ENCODE assay signal across 9 mouse cellular contexts in the genomic region with DNA sequence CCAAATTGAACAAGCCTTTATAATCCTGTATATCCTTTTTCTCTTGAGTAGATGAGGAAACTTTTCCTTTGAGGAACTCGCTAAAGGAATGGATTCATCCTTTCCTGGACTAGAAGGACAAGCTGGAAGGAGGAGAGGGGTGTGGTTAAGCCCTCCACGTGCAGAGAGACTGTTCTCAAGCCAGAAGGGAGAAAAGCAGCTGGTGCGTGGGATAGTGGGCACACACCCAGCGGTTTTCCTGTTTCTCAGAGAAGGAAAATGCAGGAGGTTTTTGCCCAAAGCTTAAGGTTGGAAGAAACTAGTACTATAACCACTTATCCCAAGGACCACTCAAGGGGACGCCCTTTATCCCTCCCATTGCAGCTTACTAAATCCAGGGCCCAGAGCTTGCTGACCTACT. TPM values are rescaled to one million over a fixed set of nuclear protein-coding genes. Genes with fewer than 3 reads are reported as not detected.
DNase-seq lines count a peak whose midpoint lies in the region; ATAC-seq and TF ChIP-seq lines count a peak whose summit lies in the region.
"Had no signal": no experiment of that assay in that cellular context is flagged by ENCODE, and none has a peak within 500 bp of the region (broad histone marks: within the 10 kb centered on the region; RNA-seq: fewer than 3 reads in every experiment).

No protein-coding gene starts in this region.

- H3K9me3 ChIP-seq in kidney, embryonic 16.5 days (ENCODE audit: low read length): no peaks in the 10 kb centered on the region
- H3K9me3 ChIP-seq in forebrain, embryonic 12.5 days: no peaks in the 10 kb centered on the region
- no peaks in the 10 kb centered on the region for H3K9me3 ChIP-seq in hindbrain, embryonic 13.5 days
- H3K9me3 ChIP-seq in midbrain, embryonic 12.5 days: no peaks in the 10 kb centered on the region
- H3K9me3 ChIP-seq in lung, postnatal 0 days (ENCODE audit: low read length): no peaks in the 10 kb centered on the region
- H3K9me3 ChIP-seq: G1E had no signal

- WGBS in kidney, embryonic 16.5 days: 39% methylated on average over 5 of the region's 5 CpGs
- 35% methylated on average over 5 of the region's 5 CpGs for WGBS in forebrain, embryonic 12.5 days
- 29% methylated on average over 5 of the region's 5 CpGs for WGBS in hindbrain, embryonic 13.5 days
- 20% methylated on average over 5 of the region's 5 CpGs for WGBS in midbrain, embryonic 12.5 days
- 26% methylated on average over 5 of the region's 5 CpGs for WGBS in lung, postnatal 0 days

- H3K27ac ChIP-seq in kidney, embryonic 16.5 days (ENCODE audit: low read length): no peak overlapping the region
- no peak overlapping the region for H3K27ac ChIP-seq in forebrain, embryonic 12.5 days
- no peak overlapping the region for H3K27ac ChIP-seq in hindbrain, embryonic 13.5 days
- H3K27ac ChIP-seq in midbrain, embryonic 12.5 days (replicated peaks): no peak overlapping the region
- H3K27ac ChIP-seq in lung, postnatal 0 days (ENCODE audit: low read length): no peak overlapping the region

- DNase-seq in kidney, adult 18-20 months: no peak
- no peak for DNase-seq in adrenal gland, adult 2 months
- no peak for DNase-seq in kidney, postnatal 14 days
- no peak for DNase-seq in lung, postnatal 0 days (ENCODE audit: low spot score)

- ATAC-seq in kidney, embryonic 16.5 days (ENCODE audit: low FRiP score, low TSS enrichment): no peak
- ATAC-seq in forebrain, embryonic 12.5 days (ENCODE audit: low FRiP score): no peak; the same call in 1 of the 2 replicates
- ATAC-seq in hindbrain, embryonic 13.5 days (ENCODE audit: low FRiP score): no peak
- ATAC-seq in midbrain, embryonic 12.5 days (ENCODE audit: low FRiP score, low read depth): no peak
- no peak for ATAC-seq in lung, postnatal 0 days

- no peak overlapping the region for H3K9ac ChIP-seq in kidney, embryonic 16.5 days (replicated peaks; ENCODE audit: low read length)
- no peak overlapping the region for H3K9ac ChIP-seq in forebrain, embryonic 12.5 days
- H3K9ac ChIP-seq in hindbrain, embryonic 13.5 days: no peak overlapping the region; the same call in 1 of the 2 replicates
- no peak overlapping the region for H3K9ac ChIP-seq in midbrain, embryonic 12.5 days (replicated peaks)
- H3K9ac ChIP-seq in lung, postnatal 0 days (replicated peaks; ENCODE audit: low read depth): no peak overlapping the region

- no peak for TF ChIP-seq EP300 in lung, postnatal 0 days (IDR thresholded peaks at IDR 0.05)

- H3K4me2 ChIP-seq in kidney, embryonic 16.5 days (replicated peaks; ENCODE audit: low read depth, low read length): peak overlapping the region; percentile 54; the same call in 1 of the 2 replicates
- peak overlapping the region; percentile 60 for H3K4me2 ChIP-seq in forebrain, embryonic 12.5 days
- peak overlapping the region; percentile 64 for H3K4me2 ChIP-seq in hindbrain, embryonic 13.5 days
- H3K4me2 ChIP-seq in midbrain, embryonic 12.5 days (replicated peaks): peak overlapping the region; percentile 68
- no peak overlapping the region for H3K4me2 ChIP-seq in lung, postnatal 0 days (replicated peaks; ENCODE audit: low read depth, low read length)

- no peak overlapping the region; the same call in 1 of the 2 replicates for H3K4me3 ChIP-seq in kidney, embryonic 16.5 days (ENCODE audit: low read length)
- H3K4me3 ChIP-seq in forebrain, embryonic 12.5 days (replicated peaks): no peak overlapping the region; the same call in 1 of the 2 replicates
- H3K4me3 ChIP-seq in hindbrain, embryonic 13.5 days: peak overlapping the region; percentile 62
- peak overlapping the region; percentile 63 for H3K4me3 ChIP-seq in midbrain, embryonic 12.5 days
- no peak overlapping the region for H3K4me3 ChIP-seq in lung, postnatal 0 days (ENCODE audit: low read depth, low read length)

- peaks cover 7% of the 10 kb centered on the region; the same call in 1 of the 2 replicates for H3K4me1 ChIP-seq in kidney, embryonic 16.5 days (ENCODE audit: insufficient read depth, low read length)
- peaks cover 9% of the 10 kb centered on the region; the same call in 1 of the 2 replicates for H3K4me1 ChIP-seq in forebrain, embryonic 12.5 days
- peaks cover 4% of the 10 kb centered on the region; the same call in 1 of the 2 replicates for H3K4me1 ChIP-seq in hindbrain, embryonic 13.5 days (replicated peaks)
- H3K4me1 ChIP-seq in midbrain, embryonic 12.5 days: peaks cover 3% of the 10 kb centered on the region; the same call in 1 of the 2 replicates
- H3K4me1 ChIP-seq in lung, postnatal 0 days (ENCODE audit: insufficient read depth, low read depth, low read length): no peaks in the 10 kb centered on the region

- no peaks in the 10 kb centered on the region for H3K36me3 ChIP-seq in kidney, embryonic 16.5 days (ENCODE audit: insufficient read depth, low read length)
- H3K36me3 ChIP-seq in forebrain, embryonic 12.5 days (replicated peaks): no peaks in the 10 kb centered on the region
- H3K36me3 ChIP-seq in hindbrain, embryonic 13.5 days: no peaks in the 10 kb centered on the region
- H3K36me3 ChIP-seq in midbrain, embryonic 12.5 days: no peaks in the 10 kb centered on the region
- no peaks in the 10 kb centered on the region for H3K36me3 ChIP-seq in lung, postnatal 0 days (ENCODE audit: insufficient read depth, low read length)
- H3K36me3 ChIP-seq: G1E had no signal

- TF ChIP-seq CTCF in lung, postnatal 0 days (IDR thresholded peaks at IDR 0.05): no peak

- H3K27me3 ChIP-seq in kidney, embryonic 16.5 days (ENCODE audit: insufficient read depth, low read length): peaks cover 26% of the 10 kb centered on the region; the same call in 1 of the 2 replicates
- H3K27me3 ChIP-seq in forebrain, embryonic 12.5 days: no peaks in the 10 kb centered on the region
- H3K27me3 ChIP-seq in hindbrain, embryonic 13.5 days: no peaks in the 10 kb centered on the region
- no peaks in the 10 kb centered on the region; the same call in 1 of the 2 replicates for H3K27me3 ChIP-seq in midbrain, embryonic 12.5 days
- H3K27me3 ChIP-seq in lung, postnatal 0 days (replicated peaks; ENCODE audit: insufficient read depth, low read length): no peaks in the 10 kb centered on the region

RNA-seq across cellular contexts. Expression of a gene that starts 0.7 kb away (rescaled TPM):
- 0.91 and 1.1 TPM in 2 replicates for polyA plus RNA-seq in kidney, embryonic 16.5 days (2015; fragmentation: Nextera tagmentation; extraction: Ambion mirVana)
- 17.0 and 17.3 TPM in 2 replicates for polyA plus RNA-seq in forebrain, embryonic 12.5 days (2016; fragmentation: Nextera tagmentation; extraction: Ambion mirVana)
- 15.2 and 17.8 TPM in 2 replicates for polyA plus RNA-seq in hindbrain, embryonic 13.5 days (2015; fragmentation: Nextera tagmentation; extraction: Ambion mirVana)
- polyA plus RNA-seq in midbrain, embryonic 12.5 days (2016; fragmentation: Nextera tagmentation; extraction: Ambion mirVana): 8.7 and 9.1 TPM in 2 replicates
- total RNA-seq in adrenal gland, adult 2 months (2021): 1 to 10 TPM; 1.4 to 3.0 TPM
- polyA plus RNA-seq in adrenal gland, adult 2 months (2012; rRNA removed): 2.5 and 2.9 TPM in 2 replicates
- polyA plus RNA-seq in lung, postnatal 0 days (2015; fragmentation: Nextera tagmentation; extraction: Ambion mirVana): 1.9 and 3.0 TPM in 2 replicates
- polyA plus RNA-seq: G1E had no signal

Comparison
In these comparisons a context has a peak if more than half of its experiments do, and no peak if none do; other contexts are left out.
1. H3K4me3 ChIP-seq: peak in hindbrain, embryonic 13.5 days (single experiment) and midbrain, embryonic 12.5 days (single experiment); none in kidney, embryonic 16.5 days (single experiment), forebrain, embryonic 12.5 days (single experiment) and lung, postnatal 0 days (single experiment).